Mouse (Mus musculus) small intestine, adult 2 months (tissue): ENCODE data around the gene Sdccag8.

Source experiments
- CTCF ChIP-seq: fragments of 200-500 bp; IDR thresholded peaks from 2 replicates; pipeline ENCODE4 v1.5.1; 2012; ENCODE audit warnings: low read depth, mild to moderate bottlenecking, control low read depth, inconsistent platforms, low read length, moderate library complexity, mixed read lengths; ENCODE audit not compliant: insufficient replicate concordance, insufficient read length; ENCODE audit errors: extremely low read depth
- POLR2A ChIP-seq: fragments of 200-500 bp; IDR thresholded peaks from 2 replicates; pipeline ENCODE4 v1.6.1; 2012; ENCODE audit warnings: low read depth, mild to moderate bottlenecking, control low read depth, inconsistent platforms, low read length, moderate library complexity

GRCm38 (mm10) chr1:176943987-176944386 is 129.5 kb downstream of the Sdccag8 start:
- TF ChIP-seq POLR2A = no peak
- no peak for TF ChIP-seq CTCF
